In genomic region chr10:60351248-60351647, GRCm38 (mm10) we compare ENCODE assay signal across 8 mouse cellular contexts. TPM values are rescaled to one million over a fixed set of nuclear protein-coding genes. Genes with fewer than 3 reads are reported as not detected.
DNase-seq lines count a peak whose midpoint lies in the region; ATAC-seq and TF ChIP-seq lines count a peak whose summit lies in the region.

No protein-coding gene starts in this region.

- H3K9me3 ChIP-seq in forebrain, embryonic 12.5 days = no peaks in the 10 kb centered on the region
- no peaks in the 10 kb centered on the region for H3K9me3 ChIP-seq in forebrain, postnatal 0 days (ENCODE audit: low read length)
- H3K9me3 ChIP-seq in heart, embryonic 16.5 days (replicated peaks; ENCODE audit: control insufficient read depth, low read length) = no peaks in the 10 kb centered on the region
- no peaks in the 10 kb centered on the region for H3K9me3 ChIP-seq in liver, postnatal 0 days (ENCODE audit: low read length)

- no peak overlapping the region for H3K9ac ChIP-seq in forebrain, embryonic 12.5 days
- H3K9ac ChIP-seq in forebrain, postnatal 0 days = no peak overlapping the region
- 0 out of 2 replicates have a peak overlapping the region, but pooled peaks have one; percentile 10 for H3K9ac ChIP-seq in heart, embryonic 16.5 days (ENCODE audit: low read length)
- peak overlapping the region; percentile 17; the same call in 1 of the 2 replicates for H3K9ac ChIP-seq in liver, postnatal 0 days (replicated peaks)

- TF ChIP-seq CTCF in forebrain, postnatal 0 days (IDR thresholded peaks at IDR 0.05; ENCODE audit: low read depth) = no peak
- TF ChIP-seq CTCF in liver, postnatal 0 days (IDR thresholded peaks at IDR 0.05; ENCODE audit: low read depth) = no peak

- no peak for TF ChIP-seq EP300 in liver, postnatal 0 days (IDR thresholded peaks at IDR 0.05; ENCODE audit: low read depth)

- no peak for ATAC-seq in forebrain, embryonic 12.5 days (ENCODE audit: low FRiP score)
- no peak for ATAC-seq in forebrain, postnatal 0 days
- 0 out of 2 replicates have a peak, but pooled peaks have one; percentile 2 for ATAC-seq in heart, embryonic 16.5 days (replicated peaks; ENCODE audit: extremely low read depth, insufficient read depth, low FRiP score)
- ATAC-seq in liver, postnatal 0 days = no peak

- 0 out of 2 replicates have a peak overlapping the region, but pooled peaks have one; percentile 27 for H3K27ac ChIP-seq in forebrain, embryonic 12.5 days
- no peak overlapping the region for H3K27ac ChIP-seq in forebrain, postnatal 0 days (ENCODE audit: low read depth, low read length)
- peak overlapping the region; percentile 80 for H3K27ac ChIP-seq in heart, embryonic 16.5 days (ENCODE audit: low read length)
- H3K27ac ChIP-seq in liver, postnatal 0 days (ENCODE audit: low read depth) = peak overlapping the region; percentile 94

- no peak for DNase-seq in forebrain, postnatal 0 days
- DNase-seq in CD4-positive helper T cell, adult 2 months (ENCODE audit: low read depth, low spot score) = peak; percentile 54
- peak; percentile 26 for DNase-seq in liver, postnatal 0 days
- DNase-seq in right cerebral cortex, postnatal 4 days = no peak
- no peak for DNase-seq in cerebellum, postnatal 10 days
- DNase-seq in cerebellum, adult 9-10 months = no peak

- WGBS in forebrain, embryonic 12.5 days = 35% methylated on average over 3 of the region's 3 CpGs
- WGBS in forebrain, postnatal 0 days = 32% methylated on average over 3 of the region's 3 CpGs
- WGBS in heart, embryonic 16.5 days = 25% methylated on average over 3 of the region's 3 CpGs
- WGBS in liver, postnatal 0 days (ENCODE audit: insufficient replicate concordance) = 23% methylated on average over 3 of the region's 3 CpGs

- no peak overlapping the region for H3K4me3 ChIP-seq in forebrain, embryonic 12.5 days (replicated peaks)
- H3K4me3 ChIP-seq in forebrain, postnatal 0 days (ENCODE audit: low read depth, low read length) = no peak overlapping the region
- H3K4me3 ChIP-seq in heart, embryonic 16.5 days (ENCODE audit: low read length) = no peak overlapping the region
- peak overlapping the region; percentile 77 for H3K4me3 ChIP-seq in liver, postnatal 0 days (ENCODE audit: low read depth, low read length)

- no peaks in the 10 kb centered on the region for H3K36me3 ChIP-seq in forebrain, embryonic 12.5 days (replicated peaks)
- H3K36me3 ChIP-seq in forebrain, postnatal 0 days (ENCODE audit: insufficient read depth) = no peaks in the 10 kb centered on the region
- no peaks in the 10 kb centered on the region for H3K36me3 ChIP-seq in heart, embryonic 16.5 days (ENCODE audit: control insufficient read depth, insufficient read depth)
- no peaks in the 10 kb centered on the region for H3K36me3 ChIP-seq in liver, postnatal 0 days (replicated peaks; ENCODE audit: insufficient read depth, low read length)

- no peak overlapping the region for H3K4me2 ChIP-seq in forebrain, embryonic 12.5 days
- no peak overlapping the region for H3K4me2 ChIP-seq in forebrain, postnatal 0 days (ENCODE audit: low read depth)
- peak overlapping the region; percentile 41 for H3K4me2 ChIP-seq in heart, embryonic 16.5 days (ENCODE audit: low read depth, low read length)
- H3K4me2 ChIP-seq in liver, postnatal 0 days (ENCODE audit: low read depth, low read length) = peak overlapping the region; percentile 91

- H3K4me1 ChIP-seq in forebrain, embryonic 12.5 days = peaks cover 32% of the 10 kb centered on the region
- no peaks in the 10 kb centered on the region for H3K4me1 ChIP-seq in forebrain, postnatal 0 days (ENCODE audit: insufficient read depth)
- peaks cover 26% of the 10 kb centered on the region for H3K4me1 ChIP-seq in heart, embryonic 16.5 days (ENCODE audit: control insufficient read depth, insufficient read depth, low read length)
- peaks cover 55% of the 10 kb centered on the region for H3K4me1 ChIP-seq in liver, postnatal 0 days (ENCODE audit: insufficient read depth)

- H3K27me3 ChIP-seq in forebrain, embryonic 12.5 days = peaks cover 30% of the 10 kb centered on the region
- peaks cover 3% of the 10 kb centered on the region for H3K27me3 ChIP-seq in forebrain, postnatal 0 days (ENCODE audit: insufficient read depth, low read length)
- no peaks in the 10 kb centered on the region for H3K27me3 ChIP-seq in heart, embryonic 16.5 days (ENCODE audit: control insufficient read depth, insufficient read depth, low read length)
- no peaks in the 10 kb centered on the region for H3K27me3 ChIP-seq in liver, postnatal 0 days (ENCODE audit: insufficient read depth, low read length)

RNA-seq across cellular contexts. Expression of gene Vsir, which starts 4.6 kb away (rescaled TPM):
- 1.00 and 1.3 TPM in 2 replicates for polyA plus RNA-seq in forebrain, embryonic 12.5 days (2016; fragmentation: Nextera tagmentation; extraction: Ambion mirVana)
- total RNA-seq in forebrain, postnatal 0 days (2014; rRNA removed) = 6.8 and 9.3 TPM in 2 replicates
- 2.5 TPM in 2 replicates for polyA plus RNA-seq in forebrain, postnatal 0 days (2015; fragmentation: Nextera tagmentation; extraction: Ambion mirVana)
- 3.3 and 4.0 TPM in 2 replicates for polyA plus RNA-seq in heart, embryonic 16.5 days (2015; fragmentation: Nextera tagmentation; extraction: Ambion mirVana)
- 11.4 and 11.9 TPM in 2 replicates for polyA plus RNA-seq in liver, postnatal 0 days (2015; fragmentation: Nextera tagmentation; extraction: Ambion mirVana)

RNA-seq across cellular contexts. Expression of gene Gm17455, which starts 48.3 kb away (rescaled TPM):
- polyA plus RNA-seq in forebrain, embryonic 12.5 days (2016; fragmentation: Nextera tagmentation; extraction: Ambion mirVana) = 1.9 and 2.7 TPM in 2 replicates
- total RNA-seq in forebrain, postnatal 0 days (2014; rRNA removed) = 4.7 and 5.4 TPM in 2 replicates
- 9.4 and 10.6 TPM in 2 replicates for polyA plus RNA-seq in forebrain, postnatal 0 days (2015; fragmentation: Nextera tagmentation; extraction: Ambion mirVana)
- 0.24 and 0.28 TPM in 2 replicates for polyA plus RNA-seq in heart, embryonic 16.5 days (2015; fragmentation: Nextera tagmentation; extraction: Ambion mirVana)
- polyA plus RNA-seq in liver, postnatal 0 days (2015; fragmentation: Nextera tagmentation; extraction: Ambion mirVana) = not detected in 2 replicates

Comparison
In these comparisons a context has a peak if more than half of its experiments do, and no peak if none do; other contexts are left out.
1. H3K4me2 ChIP-seq: peak in heart, embryonic 16.5 days (single experiment) and liver, postnatal 0 days (single experiment); none in forebrain, embryonic 12.5 days (single experiment) and forebrain, postnatal 0 days (single experiment).
2. H3K9ac ChIP-seq: peak in heart, embryonic 16.5 days (single experiment) and liver, postnatal 0 days (single experiment); none in forebrain, embryonic 12.5 days (single experiment) and forebrain, postnatal 0 days (single experiment).
3. DNase-seq: peak in CD4-positive helper T cell, adult 2 months (single experiment) and liver, postnatal 0 days (single experiment); none in forebrain, postnatal 0 days (single experiment), right cerebral cortex, postnatal 4 days (single experiment), cerebellum, postnatal 10 days (0 of 2) and cerebellum, adult 9-10 months (single experiment).